Mouse (Mus musculus) cerebellum, adult 2 months (tissue): ENCODE data around the gene Ccno.

ENCODE experiments used
- CTCF ChIP-seq: fragments of 200-500 bp; IDR thresholded peaks from 2 replicates; pipeline ENCODE4 v1.5.1; 2011; ENCODE audit warnings: low read depth, mild to moderate bottlenecking, control low read depth, low read length, moderate library complexity, borderline replicate concordance; ENCODE audit not compliant: insufficient read depth
- POLR2A ChIP-seq: fragments of 200-500 bp; IDR thresholded peaks from 2 replicates; pipeline ENCODE4 v1.6.1; 2011; ENCODE audit warnings: low read length, control low read depth, borderline replicate concordance; ENCODE audit not compliant: insufficient read depth

GRCm38 (mm10) chr13:112945900-112946299 lies 41.7 kb upstream of the Ccno start:
- no peak for TF ChIP-seq CTCF
- TF ChIP-seq POLR2A, result no peak
